Mouse (Mus musculus) embryo, embryonic 9.5 days (tissue): ENCODE results near the gene Hoxc6.
A peak's percentile ranks its signal among the peaks of the same experiment; 100 is the strongest.

Experiments
- DNase-seq: peaks from one replicate; pipeline ENCODE4 v3.0.0-alpha.2; 2017; ENCODE audit errors: extremely low spot score

The Hoxc6 gene

DNA sequence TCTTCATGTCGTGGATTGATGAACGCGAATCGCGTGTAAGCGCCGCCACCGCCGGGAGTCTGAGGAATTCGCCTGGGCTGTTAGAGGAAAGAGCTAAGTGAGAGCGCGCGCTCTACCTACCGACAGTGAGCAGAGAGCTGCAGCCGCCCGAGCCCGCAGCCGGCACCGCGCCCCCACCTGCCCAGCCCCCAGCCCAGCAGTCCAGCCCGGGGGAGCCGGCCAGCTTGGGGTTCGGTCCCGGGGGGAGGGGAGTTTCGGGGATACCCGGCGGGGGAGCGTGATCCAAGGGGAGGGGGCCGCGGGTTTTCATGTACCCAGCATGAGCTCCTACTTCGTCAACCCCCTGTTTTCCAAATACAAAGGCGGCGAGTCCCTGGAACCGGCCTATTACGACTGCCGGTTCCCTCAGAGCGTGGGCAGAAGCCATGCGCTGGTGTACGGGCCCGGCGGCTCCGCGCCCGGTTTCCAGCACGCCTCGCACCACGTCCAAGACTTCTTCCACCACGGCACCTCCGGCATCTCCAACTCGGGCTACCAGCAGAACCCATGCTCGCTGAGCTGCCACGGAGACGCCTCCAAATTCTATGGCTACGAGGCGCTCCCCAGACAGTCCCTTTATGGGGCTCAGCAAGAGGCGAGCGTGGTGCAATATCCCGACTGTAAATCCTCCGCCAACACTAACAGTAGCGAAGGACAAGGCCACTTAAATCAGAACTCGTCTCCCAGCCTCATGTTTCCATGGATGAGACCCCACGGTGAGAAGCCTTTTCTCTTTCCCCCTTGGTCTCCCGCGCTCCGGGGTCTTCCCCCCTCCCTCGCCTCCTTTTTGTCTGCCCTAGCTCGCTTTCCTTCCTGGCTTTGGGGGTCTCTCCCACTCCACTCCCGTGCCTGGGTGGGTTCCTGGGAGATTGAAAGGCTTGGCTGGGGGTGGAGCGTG, 7.3 kb upstream of the Hoxc6 start, which contains the start of gene Hoxc8:
Hoxc8 (plus strand) TSS at position 147 of the 937 bp plus-strand sequence.
- no peak for DNase-seq

DNA sequence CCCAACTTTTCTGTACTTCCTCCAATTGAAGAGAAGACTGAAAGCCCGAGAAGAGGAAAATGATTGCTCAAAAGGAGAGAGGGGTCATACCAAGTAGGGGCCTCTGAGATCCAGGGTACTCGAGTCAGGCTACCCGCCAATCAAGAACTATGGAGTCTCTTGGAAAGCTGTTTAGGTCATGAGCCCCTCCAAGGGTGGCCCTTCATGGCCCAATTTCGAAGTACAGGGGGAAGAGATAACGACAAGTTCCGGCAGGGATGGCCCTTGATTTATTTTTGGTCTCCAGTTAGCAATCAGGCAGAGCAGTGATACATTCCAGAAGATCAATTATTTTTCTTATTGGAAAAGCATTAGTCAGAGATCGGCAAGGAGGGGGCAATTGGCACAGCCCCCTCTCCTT, 6.3 kb upstream of the Hoxc6 start:
- DNase-seq: no peak

DNA sequence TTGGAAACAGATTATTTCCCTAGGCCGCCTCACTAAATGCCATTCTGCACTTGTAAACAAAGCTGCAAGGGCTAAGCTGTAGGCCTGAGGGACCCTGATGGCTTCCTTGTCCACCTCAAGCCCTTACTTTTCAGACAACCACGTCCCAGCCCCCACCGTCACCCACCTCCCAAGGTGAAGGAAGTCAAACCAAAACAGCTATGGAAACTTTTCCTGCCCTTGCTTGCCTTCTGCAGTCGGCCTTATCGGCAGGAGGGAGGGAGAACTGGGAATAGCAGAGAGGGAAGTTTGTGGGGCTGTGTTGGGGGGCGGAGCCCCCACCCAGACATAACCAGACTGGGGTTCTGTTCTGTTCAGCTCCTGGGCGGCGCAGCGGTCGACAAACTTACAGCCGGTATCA, 5.9 kb upstream of the Hoxc6 start:
- DNase-seq: no peak

DNA sequence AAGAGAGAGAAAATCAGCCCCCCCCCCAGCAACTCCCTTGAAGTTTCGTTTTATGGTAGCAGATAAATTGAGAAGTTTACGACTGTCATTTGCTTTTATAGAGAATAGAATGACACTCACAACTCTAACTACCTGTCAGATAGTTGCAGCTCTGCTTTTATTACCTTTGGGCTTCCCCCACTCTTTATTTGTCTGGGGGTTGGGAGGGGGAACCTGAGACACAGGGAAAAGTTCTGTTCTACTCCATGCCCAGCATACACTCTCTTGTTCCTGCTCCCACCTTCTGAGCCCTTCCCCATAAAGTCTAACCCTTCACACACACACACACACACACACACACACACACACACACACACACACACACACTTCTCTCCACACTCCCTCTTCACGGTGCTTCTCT, 5.2 kb upstream of the Hoxc6 start:
- no peak for DNase-seq

DNA sequence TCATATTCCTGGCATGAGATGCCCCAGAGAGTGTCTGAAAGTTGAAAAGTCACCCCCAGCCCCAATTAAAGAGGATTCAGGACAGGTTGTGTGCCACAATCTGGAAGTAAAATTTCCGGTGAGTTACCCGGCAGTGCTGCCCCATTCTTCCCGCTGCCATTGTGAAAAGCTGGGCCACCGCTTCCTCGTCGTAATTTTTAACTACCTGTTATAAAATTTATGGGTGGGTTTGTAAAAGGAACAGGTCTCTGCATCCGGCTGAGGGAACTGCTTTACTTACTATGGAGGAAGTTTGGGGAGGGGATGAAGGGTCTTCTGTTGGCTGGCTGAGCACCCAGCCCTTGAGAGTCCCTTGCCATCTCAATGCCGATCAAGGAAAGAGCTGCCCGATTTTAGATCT, 1.5 kb upstream of the Hoxc6 start:
- no peak for DNase-seq

DNA sequence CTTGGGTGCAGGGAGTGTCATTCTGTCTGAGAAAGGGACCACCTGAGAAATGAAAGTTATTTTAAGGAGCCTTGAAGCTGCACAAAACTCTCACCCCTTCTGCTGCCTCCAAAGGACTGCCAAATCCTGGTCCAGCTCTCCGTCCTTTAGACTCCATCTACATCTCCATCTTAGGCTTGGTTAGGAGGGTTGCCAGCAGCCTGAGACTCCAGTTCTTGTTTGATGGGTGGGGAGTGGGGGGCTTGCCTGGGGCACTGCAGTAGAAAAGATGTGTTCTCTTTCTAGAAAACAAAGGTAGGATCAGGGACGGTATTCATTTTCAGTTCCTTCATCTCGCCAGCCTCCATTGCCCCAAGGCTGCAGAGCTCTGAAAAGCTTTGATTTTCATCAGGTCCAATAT, 626 bp upstream of the Hoxc6 start:
- DNase-seq: no peak

DNA sequence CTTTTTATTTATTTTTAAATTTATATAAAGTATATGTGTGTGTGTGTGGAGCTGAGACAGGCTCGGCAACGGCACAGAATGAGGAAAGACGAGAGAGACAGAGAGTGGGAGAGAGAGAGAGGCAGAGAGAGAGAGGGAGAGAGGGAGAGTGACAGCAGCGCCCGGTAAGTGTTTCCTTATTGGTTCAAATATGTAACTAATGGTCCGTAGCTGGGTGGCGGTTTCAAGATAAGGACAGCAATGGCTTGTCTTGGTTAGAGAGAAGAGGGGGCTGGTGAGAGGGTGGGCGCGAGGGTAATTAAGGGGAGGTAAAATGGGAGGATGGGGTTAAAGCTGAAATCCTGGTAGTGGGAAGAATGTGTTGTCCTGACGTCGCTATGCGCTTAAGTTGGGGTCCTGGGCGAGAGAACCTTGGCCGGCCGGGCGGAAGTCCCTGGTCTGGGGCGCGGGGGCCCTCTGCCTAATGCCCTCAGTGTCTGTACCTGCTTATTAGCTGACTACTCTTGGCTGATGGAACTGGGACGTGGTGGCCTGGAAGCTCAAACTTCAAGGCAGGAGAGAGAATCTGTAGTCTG, 638 bp downstream of the Hoxc6 start:
- peak; percentile 65 for DNase-seq

DNA sequence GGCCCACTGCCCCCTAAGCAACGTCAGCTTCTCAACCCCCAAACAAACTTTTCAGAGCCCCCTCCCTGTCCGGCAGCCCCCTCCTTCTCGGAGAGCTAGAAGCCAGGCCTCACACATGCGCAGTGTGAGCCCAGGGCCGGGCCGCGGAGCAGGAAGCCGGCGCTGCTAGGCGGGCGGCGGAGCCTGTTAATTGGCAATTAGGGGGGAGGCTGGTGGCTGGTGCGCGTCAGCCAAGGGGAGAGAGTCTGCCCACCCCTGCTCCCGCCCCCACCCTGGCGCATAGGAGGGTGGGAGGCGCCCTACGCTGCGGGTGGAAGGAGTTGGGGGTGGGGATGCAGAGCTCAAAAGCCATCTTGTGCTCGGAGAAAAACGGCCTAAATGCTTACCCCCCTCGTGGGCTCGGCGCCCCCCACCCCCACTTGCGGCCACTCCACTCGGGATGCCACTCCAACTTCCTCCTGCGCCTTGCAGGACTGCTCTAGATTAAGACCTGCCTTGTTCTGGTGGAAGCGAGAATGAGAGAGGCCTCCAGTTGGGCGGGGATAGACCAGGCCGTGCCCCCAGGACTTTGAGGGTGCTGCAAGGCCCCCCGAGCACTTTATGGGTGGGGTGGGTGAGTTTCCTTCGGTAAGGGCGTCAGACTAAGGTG, 1.2 kb downstream of the Hoxc6 start:
- DNase-seq: peak; percentile 82

DNA sequence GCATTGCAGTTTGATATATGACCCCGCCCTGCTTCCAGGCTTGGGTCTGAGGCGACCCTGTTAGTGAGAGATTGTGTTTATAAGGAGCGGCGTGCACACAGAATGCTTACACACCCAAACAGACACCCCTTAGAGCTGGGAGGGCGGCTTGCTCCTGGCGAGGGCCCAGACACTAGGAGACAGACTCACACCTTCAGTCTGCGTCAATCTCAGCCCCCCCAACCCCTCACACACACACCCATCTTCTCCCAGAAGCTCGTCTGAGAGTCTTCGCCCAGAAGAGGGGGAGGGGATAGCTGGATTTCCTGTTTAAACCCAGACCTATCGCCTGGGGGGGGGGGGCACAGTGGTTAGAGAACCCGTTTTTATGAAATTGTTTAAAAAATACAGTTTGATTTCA, 1.9 kb downstream of the Hoxc6 start:
- DNase-seq: no peak

DNA sequence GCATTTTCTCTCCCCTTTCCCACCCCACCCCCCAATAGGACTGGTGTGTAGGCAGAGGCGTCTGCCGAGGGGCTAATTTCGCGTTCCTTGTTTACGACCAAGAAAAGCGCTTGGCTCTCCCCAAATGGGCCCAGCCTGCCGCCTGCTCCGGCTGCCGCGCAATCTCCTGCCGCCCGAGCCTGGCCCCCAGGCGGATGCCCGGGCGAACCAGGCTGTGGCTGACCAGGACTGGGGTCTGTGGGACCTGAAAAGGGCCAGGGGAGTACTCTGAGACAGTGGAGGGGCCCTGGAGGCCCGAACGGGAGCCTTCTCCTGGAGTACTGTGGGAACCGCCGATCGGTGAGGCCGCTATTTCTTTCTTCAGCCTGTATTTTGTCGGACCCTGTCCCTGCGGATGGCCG, 2.4 kb downstream of the Hoxc6 start:
- no peak for DNase-seq

DNA sequence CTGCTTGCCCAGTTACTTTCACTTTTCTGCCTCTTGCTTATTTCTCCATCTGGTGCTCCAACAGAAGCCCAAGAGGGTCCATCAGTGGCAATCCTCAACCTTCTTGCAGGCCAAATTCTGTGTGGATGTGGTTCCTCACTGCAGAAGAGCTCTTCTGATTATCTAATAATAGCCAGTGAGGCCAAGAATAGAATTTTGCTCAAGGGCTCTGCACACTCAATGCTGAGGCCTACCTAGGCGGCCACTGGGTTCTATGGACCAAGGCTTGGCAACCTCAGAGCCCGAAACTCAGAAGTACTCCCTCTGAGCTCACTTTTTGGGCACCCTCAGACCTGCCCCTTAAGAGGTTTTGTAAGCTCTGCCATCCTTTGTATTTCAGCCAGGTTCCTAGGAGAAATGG, 3.3 kb downstream of the Hoxc6 start:
- no peak for DNase-seq

DNA sequence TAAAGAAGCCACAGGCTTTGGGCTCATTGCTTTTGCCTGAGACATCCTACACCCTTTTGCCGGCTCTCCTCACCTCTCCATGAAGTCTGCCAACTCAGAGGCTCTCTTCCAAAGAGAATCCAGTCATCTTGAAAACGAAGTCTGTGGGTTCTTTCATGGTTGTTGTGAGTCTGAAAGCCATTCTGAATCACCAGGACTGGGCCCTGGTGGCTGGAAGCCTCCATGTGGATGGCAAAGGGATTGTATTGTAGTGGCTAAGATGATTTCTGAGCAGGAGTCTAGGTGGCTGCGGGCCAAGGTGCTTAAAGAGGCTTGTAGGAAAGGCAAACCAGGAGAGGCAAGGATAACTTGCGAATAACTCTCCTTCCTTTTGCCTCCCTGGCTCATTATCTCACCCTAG, 4.1 kb downstream of the Hoxc6 start:
- DNase-seq: no peak

DNA sequence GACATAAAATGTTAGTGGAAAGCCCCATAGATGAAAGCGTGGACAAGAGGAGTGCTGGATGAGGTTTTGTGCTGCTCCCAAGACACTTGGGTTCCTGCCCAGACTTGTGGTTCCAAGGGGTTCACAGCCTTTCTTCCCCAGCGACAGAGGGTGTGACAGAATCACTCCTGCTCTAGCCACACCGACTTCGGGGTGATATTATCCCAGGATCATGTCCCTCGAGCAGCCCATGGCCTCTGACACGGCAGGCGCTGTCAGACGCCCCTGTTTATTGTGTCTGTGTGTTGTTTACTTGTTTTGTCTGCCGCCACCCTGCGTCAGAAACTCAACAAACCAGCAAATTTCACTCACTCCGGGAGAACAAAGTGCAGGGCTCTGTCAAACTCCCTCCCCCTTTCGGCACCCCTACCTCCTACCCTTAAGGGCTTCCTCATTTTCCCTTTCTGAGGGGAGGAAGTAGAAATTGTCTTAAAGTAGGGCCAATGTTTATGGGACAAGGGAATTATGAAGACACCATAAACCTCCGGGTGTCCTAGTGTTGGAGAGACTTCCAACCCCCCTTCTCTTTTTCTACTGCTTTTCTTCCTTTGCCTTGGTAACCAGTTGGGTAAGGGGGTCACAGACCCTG, 4.9 kb downstream of the Hoxc6 start:
- no peak for DNase-seq

DNA sequence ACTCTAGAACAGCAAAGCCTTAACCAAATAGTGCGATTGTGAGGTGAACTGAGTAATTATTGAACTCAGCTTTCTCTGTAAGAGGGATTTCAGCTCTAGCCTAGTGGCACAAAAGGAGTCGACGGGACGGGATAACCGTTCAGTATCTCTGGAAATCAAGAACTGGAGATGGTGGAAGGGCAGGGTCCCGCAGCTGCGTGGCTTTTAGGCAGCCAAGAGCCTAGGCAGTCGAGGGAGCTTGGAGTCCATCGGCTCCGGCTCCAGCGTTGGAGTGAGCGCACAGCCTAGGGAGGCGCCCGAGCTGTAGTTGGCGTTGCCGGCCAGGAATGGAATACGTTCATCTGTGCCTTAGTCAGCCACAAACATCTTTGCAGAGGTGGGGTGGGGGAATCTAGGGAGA, 7.3 kb downstream of the Hoxc6 start:
- no peak for DNase-seq

DNA sequence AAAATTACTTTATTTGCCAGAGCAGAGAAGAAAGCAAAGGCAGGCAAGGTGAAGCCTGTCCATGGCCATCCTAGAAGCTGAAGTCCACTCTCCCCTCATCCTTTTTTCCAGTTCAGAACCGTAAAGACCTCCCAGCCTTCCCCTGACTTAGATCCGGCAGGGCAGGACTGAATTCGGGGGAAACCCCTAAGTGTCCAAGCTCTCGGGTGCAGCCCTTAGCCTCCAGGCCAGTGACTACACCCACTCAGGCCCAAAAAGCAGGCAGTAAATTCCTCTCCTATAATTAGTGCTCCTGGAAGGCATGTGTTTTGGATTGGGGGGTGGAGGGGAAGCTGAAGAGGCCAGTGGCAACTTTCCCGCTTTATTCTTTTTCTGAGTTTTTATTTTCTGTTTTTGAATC, 7.7 kb downstream of the Hoxc6 start:
- no peak for DNase-seq

DNA sequence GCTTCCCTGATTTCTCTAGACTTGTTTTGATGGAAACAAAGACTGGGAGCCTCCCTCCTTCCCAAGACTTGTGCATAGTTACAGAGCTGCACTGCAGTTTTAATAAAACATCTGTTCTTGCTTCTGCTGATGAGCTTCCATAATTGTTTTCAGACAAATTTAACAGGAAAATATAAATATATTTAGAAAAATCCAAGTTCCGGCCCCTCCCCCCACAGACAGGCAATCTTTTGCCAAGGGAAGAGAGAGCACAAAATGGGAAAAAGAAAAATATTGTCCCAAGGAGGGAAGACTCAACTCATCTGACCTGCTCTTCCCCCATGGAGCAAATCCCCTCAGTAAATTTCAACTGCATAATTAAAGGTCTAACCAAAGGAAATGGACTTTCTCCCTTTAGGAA, 8.3 kb downstream of the Hoxc6 start:
- DNase-seq: no peak

DNA sequence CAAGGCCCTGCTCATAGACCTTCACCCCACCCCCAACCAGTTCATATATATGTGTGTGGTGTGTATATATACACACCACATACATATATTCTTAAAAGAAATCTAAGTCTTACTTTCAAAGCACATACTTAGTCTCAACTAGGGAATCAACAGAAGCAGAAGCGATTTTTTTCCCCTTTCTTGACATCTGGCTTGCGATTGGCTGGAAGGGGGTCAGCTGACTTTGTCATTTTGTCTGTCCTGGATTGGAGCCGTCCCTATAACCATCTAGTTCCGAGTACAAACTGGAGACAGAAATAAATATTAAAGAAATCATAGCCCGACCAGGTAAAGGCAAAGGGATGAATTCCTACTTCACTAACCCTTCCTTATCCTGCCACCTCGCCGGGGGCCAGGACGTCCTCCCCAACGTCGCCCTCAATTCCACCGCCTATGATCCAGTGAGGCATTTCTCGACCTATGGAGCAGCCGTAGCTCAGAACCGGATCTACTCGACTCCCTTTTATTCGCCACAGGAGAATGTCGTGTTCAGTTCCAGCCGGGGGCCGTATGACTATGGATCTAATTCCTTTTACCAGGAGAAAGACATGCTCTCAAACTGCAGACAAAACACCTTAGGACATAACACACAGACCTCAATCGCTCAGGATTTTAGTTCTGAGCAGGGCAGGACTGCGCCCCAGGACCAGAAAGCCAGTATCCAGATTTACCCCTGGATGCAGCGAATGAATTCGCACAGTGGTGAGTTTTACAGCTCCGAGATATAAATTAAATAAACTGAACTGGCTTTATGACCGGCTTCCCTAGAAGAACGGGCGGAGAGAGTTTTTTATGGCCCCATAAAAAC, 11.4 kb downstream of the Hoxc6 start:
- DNase-seq: no peak

DNA sequence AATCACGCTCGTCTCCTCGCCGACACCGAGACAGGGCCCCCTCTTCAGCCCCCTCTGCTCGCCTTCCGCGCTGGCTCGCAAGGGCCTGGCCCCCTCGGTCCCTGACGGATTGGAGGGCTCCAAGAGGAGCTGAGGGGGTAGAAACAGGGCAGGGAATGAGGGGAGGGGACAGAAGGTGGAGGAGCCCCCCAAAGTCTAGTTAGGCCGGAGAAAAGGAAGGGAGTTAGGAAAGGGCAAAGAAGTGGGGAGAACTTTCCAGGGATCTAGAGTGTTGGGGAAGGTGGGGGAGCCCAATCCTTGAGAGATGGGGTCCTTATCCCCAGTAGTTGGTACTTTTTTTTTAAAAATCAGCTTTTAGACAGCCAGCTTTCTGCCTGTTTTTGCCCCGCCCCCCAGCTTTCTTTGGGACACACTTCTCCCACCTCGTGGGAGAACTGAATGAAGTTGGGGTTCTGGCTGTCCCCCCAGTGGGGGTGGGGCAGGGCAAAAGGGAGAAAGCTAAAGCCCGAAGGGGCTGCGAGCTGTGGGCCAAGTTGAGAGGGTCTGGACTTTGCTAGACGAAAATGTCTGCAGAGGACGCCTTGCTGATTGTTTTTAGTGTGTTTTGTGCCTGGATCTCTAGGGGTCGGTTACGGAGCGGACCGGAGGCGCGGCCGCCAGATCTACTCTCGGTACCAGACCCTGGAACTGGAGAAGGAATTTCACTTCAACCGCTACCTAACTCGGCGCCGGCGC, 12.2 kb downstream of the Hoxc6 start:
- DNase-seq: no peak

DNA sequence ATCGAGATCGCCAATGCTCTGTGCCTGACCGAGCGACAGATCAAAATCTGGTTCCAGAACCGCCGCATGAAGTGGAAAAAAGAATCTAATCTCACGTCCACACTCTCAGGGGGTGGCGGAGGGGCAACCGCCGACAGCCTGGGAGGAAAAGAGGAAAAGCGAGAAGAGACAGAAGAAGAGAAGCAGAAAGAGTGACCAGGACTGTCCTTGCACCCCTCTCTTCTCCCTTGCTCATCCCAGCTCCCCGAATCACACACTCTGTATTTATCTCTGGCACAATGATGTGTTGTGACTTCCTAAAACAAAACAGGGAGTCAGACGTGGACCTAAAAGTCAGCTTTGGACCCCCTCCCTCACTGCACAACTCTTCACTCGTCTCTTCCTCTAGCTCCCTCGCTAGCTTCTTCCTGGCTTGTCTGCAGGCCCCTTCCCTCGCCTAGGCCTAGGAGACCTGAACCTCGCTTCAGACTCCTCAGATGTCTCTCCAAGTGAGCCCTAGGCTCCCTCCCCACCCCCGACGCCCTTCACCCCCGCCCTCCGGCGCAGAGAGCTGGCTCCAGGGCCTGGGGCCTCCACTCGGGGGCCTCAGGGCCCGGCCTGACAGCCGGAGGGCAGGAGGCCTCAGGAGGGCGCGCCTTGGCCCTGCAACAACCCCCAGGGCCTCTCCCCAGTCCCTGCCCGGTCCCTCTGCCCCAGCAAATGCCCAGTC, 12.9 kb downstream of the Hoxc6 start:
- no peak for DNase-seq

DNA sequence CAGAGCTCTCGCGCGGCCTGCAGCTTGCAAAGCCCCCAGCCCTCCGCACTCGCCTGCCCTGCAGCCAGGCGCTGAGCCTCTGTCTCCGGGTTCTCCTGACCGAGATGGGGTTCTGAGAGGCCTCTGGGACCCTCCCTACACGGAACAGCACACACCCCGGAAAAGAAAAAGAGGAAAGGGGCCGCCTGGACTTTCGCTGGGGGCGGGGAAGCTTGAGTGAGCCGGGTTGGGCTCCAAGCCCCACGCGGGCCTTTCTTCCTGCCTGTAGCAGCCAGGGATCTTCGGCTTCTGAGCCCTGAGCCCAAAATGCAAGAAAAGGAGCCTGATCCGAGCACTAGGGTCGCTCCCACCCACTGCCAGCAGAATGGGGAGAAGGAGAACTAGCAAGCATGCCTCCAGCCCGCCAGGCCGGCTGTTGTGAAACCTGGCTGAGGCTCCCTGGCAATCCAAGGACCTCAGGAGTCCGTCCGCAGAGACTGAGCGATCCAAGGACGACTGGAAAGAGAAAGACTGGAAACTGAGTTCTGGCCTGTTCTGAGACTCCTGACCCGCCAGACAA, 13.9 kb downstream of the Hoxc6 start:
- DNase-seq: no peak
